ENCODE assay signal across 8 mouse cellular contexts in genomic region chr12:40464282-40464681, GRCm38 (mm10). TPM values are rescaled to one million over a fixed set of nuclear protein-coding genes. Genes with fewer than 3 reads are reported as not detected.
DNase-seq lines count a peak whose midpoint lies in the region; ATAC-seq and TF ChIP-seq lines count a peak whose summit lies in the region.

No protein-coding gene starts in this region.

- H3K9me3 ChIP-seq in midbrain, embryonic 15.5 days = no peaks in the 10 kb centered on the region

- no peak overlapping the region for H3K4me2 ChIP-seq in midbrain, embryonic 15.5 days

- 57% methylated on average over 6 of the region's 6 CpGs for WGBS in midbrain, embryonic 15.5 days

- intact Hi-C loops in left cerebral cortex, adult 2 months (cut with DNase I) = no loop called here
- intact Hi-C loops in left cerebral cortex, postnatal 36 days (cut with DNase I) = no loop called here
- intact Hi-C loops in gastrocnemius, postnatal 14 days (cut with DNase I; ENCODE audit: low total_unique reads) = no loop called here

- peak in 1 of 2 experiments; percentile 36 for DNase-seq in left cerebral cortex, adult 2 months (ENCODE audit: extremely low spot score in 1 of 2, low spot score in 2 of 2)
- no peak for DNase-seq in left cerebral cortex, postnatal 36 days (ENCODE audit: low spot score in 2 of 2)
- DNase-seq in cerebellum, postnatal 10 days = peak; percentile 74 to 83
- peak; percentile 55 for DNase-seq in gastrocnemius, postnatal 14 days
- DNase-seq in MN1 (ENCODE audit: low spot score) = no peak
- DNase-seq in thymus, postnatal 14 days = no peak
- DNase-seq in ovary, postnatal 36 days (ENCODE audit: low spot score) = no peak

- peaks cover 16% of the 10 kb centered on the region for H3K4me1 ChIP-seq in midbrain, embryonic 15.5 days

- TF ChIP-seq CTCF in left cerebral cortex, adult 2 months (IDR thresholded peaks at IDR 0.05) = no peak

- H3K9ac ChIP-seq in midbrain, embryonic 15.5 days = no peak overlapping the region

- ATAC-seq in midbrain, embryonic 15.5 days (replicated peaks) = 0 out of 2 replicates have a peak, but pooled peaks have one; percentile 19

- H3K4me3 ChIP-seq in left cerebral cortex, adult 2 months = no peak overlapping the region
- H3K4me3 ChIP-seq in midbrain, embryonic 15.5 days = no peak overlapping the region

- H3K36me3 ChIP-seq in midbrain, embryonic 15.5 days (replicated peaks) = no peaks in the 10 kb centered on the region

- peak overlapping the region; percentile 56 for H3K27ac ChIP-seq in left cerebral cortex, adult 2 months
- no peak overlapping the region for H3K27ac ChIP-seq in midbrain, embryonic 15.5 days

- H3K27me3 ChIP-seq in midbrain, embryonic 15.5 days (replicated peaks) = no peaks in the 10 kb centered on the region

RNA-seq across cellular contexts. Expression of gene Dock4, which starts 18.5 kb away (rescaled TPM):
- total RNA-seq in left cerebral cortex, adult 2 months (2021) = 100 to 1,000 TPM in 1 of 2 experiments, 10 to 100 TPM in 1; 97.3 to 104 TPM
- 10 to 100 TPM; 81.1 to 99.7 TPM for total RNA-seq in left cerebral cortex, postnatal 36 days (2021)
- total RNA-seq in gastrocnemius, postnatal 14 days (2021) = 10 to 100 TPM; 14.8 to 15.9 TPM
- polyA plus RNA-seq in midbrain, embryonic 15.5 days (2015; fragmentation: Nextera tagmentation; extraction: Ambion mirVana) = 37.7 and 42.0 TPM in 2 replicates

RNA-seq across cellular contexts. Expression of gene Zfp277, which starts 18.6 kb away (rescaled TPM):
- total RNA-seq in left cerebral cortex, adult 2 months (2021) = 10 to 100 TPM; 18.7 to 19.6 TPM
- 10 to 100 TPM; 16.6 to 20.1 TPM for total RNA-seq in left cerebral cortex, postnatal 36 days (2021)
- 10 to 100 TPM in 1 of 2 experiments, 1 to 10 TPM in 1; 9.7 to 10.8 TPM for total RNA-seq in gastrocnemius, postnatal 14 days (2021)
- polyA plus RNA-seq in midbrain, embryonic 15.5 days (2015; fragmentation: Nextera tagmentation; extraction: Ambion mirVana) = 26.6 and 26.9 TPM in 2 replicates

Comparison
In these comparisons a context has a peak if more than half of its experiments do, and no peak if none do; other contexts are left out.
1. DNase-seq: peak in cerebellum, postnatal 10 days (2 of 2) and gastrocnemius, postnatal 14 days (single experiment); none in left cerebral cortex, postnatal 36 days (0 of 2), MN1 (single experiment), thymus, postnatal 14 days (single experiment) and ovary, postnatal 36 days (single experiment).
2. RNA of gene Dock4, which starts 18.5 kb away (total RNA-seq): 97.3 to 104 TPM in left cerebral cortex, adult 2 months and 81.1 to 99.7 TPM in left cerebral cortex, postnatal 36 days; 14.8 to 15.9 TPM in gastrocnemius, postnatal 14 days; every median in the first group is over 4 times any median in the second.